ENCODE assay signal across 17 mouse cellular contexts in the genomic region with DNA sequence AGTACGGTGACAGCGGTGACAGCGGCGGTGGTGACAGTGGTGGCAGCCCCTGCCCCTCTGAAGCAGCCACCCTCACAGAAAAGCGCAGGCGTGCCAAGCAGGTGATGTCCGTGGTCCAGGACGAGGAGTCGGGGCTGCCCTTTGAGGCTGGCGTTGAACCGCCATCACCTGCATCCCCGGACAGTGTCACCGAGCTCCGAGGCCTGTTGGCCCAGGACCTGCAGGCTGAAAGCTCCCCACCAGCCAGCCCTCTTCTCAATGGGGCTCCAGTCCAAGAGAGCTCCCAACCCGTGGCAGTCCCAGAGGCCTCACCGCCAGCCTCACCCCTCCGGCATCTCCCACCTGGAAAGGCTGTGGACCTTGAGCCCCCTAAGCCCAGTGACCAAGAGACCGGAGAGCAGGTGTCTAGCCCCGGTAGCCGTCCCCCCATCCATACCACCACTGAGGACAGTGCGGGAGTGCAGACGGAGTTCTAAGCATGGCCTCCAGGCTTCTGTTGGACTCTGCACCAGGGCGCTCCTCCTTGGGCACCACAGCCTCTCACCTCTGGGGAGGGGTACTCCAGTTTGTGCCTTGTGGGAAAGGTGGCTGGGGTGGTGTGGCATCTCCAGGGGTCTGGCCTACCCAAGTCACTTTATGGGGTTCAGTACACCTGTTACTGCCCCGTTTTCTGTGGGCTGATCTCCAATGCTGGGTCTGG. TPM values are rescaled to one million over a fixed set of nuclear protein-coding genes. Genes with fewer than 3 reads are reported as not detected.
DNase-seq lines count a peak whose midpoint lies in the region; ATAC-seq lines count a peak whose summit lies in the region.
"Had no signal": no experiment of that assay in that cellular context is flagged by ENCODE, and none has a peak within 500 bp of the region (broad histone marks: within the 10 kb centered on the region; RNA-seq: fewer than 3 reads in every experiment).

No protein-coding gene starts in this region.

- H3K27ac ChIP-seq in heart, embryonic 14.5 days (replicated peaks in 1 of 2; ENCODE audit: control insufficient read depth in 1 of 2, insufficient read depth in 1 of 2, low read depth in 2 of 2, low read length in 2 of 2): no peak overlapping the region
- H3K27ac ChIP-seq in midbrain, embryonic 11.5 days (ENCODE audit: low read depth, low read length): no peak overlapping the region
- H3K27ac ChIP-seq in midbrain, embryonic 16.5 days (ENCODE audit: low read length): no peak overlapping the region
- H3K27ac ChIP-seq in limb, embryonic 10.5 days: 0 out of 2 replicates have a peak overlapping the region, but pooled peaks have one; percentile 20
- H3K27ac ChIP-seq: forebrain, embryonic 13.5 days; hindbrain, embryonic 12.5 days had no signal

- H3K27me3 ChIP-seq in heart, embryonic 14.5 days (ENCODE audit: control insufficient read depth, insufficient read depth, low read length): no peaks in the 10 kb centered on the region
- no peaks in the 10 kb centered on the region for H3K27me3 ChIP-seq in midbrain, embryonic 11.5 days (ENCODE audit: control insufficient read depth, insufficient read depth, low read length)
- H3K27me3 ChIP-seq in midbrain, embryonic 16.5 days (ENCODE audit: control insufficient read depth, insufficient read depth, low read depth, low read length): no peaks in the 10 kb centered on the region
- H3K27me3 ChIP-seq in limb, embryonic 10.5 days (ENCODE audit: low read depth, poor library complexity, severe bottlenecking): no peaks in the 10 kb centered on the region
- H3K27me3 ChIP-seq: forebrain, embryonic 13.5 days; heart, embryonic 12.5 days; hindbrain, embryonic 12.5 days had no signal

- peaks cover 82% of the 10 kb centered on the region for H3K36me3 ChIP-seq in heart, embryonic 14.5 days (ENCODE audit: control insufficient read depth, insufficient read depth, low read length)
- H3K36me3 ChIP-seq in midbrain, embryonic 11.5 days (ENCODE audit: control insufficient read depth, insufficient read depth, low read length): peaks cover 6% of the 10 kb centered on the region; the same call in 1 of the 2 replicates
- H3K36me3 ChIP-seq in midbrain, embryonic 16.5 days (ENCODE audit: control insufficient read depth, insufficient read depth, low read length): peaks cover 37% of the 10 kb centered on the region
- H3K36me3 ChIP-seq in limb, embryonic 10.5 days: peaks cover 68% of the 10 kb centered on the region

- H3K9ac ChIP-seq in heart, embryonic 14.5 days (ENCODE audit: low read length): no peak overlapping the region
- H3K9ac ChIP-seq in midbrain, embryonic 11.5 days (ENCODE audit: low read length): no peak overlapping the region
- no peak overlapping the region for H3K9ac ChIP-seq in midbrain, embryonic 16.5 days (ENCODE audit: low read depth, low read length)
- H3K9ac ChIP-seq: forebrain, embryonic 13.5 days; heart, embryonic 12.5 days; hindbrain, embryonic 12.5 days had no signal

- H3K4me2 ChIP-seq in heart, embryonic 14.5 days (ENCODE audit: low read length): no peak overlapping the region
- no peak overlapping the region for H3K4me2 ChIP-seq in midbrain, embryonic 11.5 days
- no peak overlapping the region for H3K4me2 ChIP-seq in midbrain, embryonic 16.5 days (ENCODE audit: low read length)
- H3K4me2 ChIP-seq: forebrain, embryonic 13.5 days; heart, embryonic 12.5 days; hindbrain, embryonic 12.5 days had no signal

- H3K4me3 ChIP-seq in heart, embryonic 14.5 days (ENCODE audit: control insufficient read depth in 1 of 2, insufficient read depth in 1 of 2, low read depth in 1 of 2, low read length in 2 of 2): no peak overlapping the region
- H3K4me3 ChIP-seq in midbrain, embryonic 11.5 days (ENCODE audit: low read depth, low read length): no peak overlapping the region
- no peak overlapping the region for H3K4me3 ChIP-seq in midbrain, embryonic 16.5 days (ENCODE audit: low read depth, low read length)
- H3K4me3 ChIP-seq in limb, embryonic 10.5 days: no peak overlapping the region
- H3K4me3 ChIP-seq: forebrain, embryonic 13.5 days; heart, embryonic 12.5 days; hindbrain, embryonic 12.5 days had no signal

- 89% methylated on average over 24 of the region's 24 CpGs for WGBS in heart, embryonic 14.5 days
- 92% methylated on average over 24 of the region's 24 CpGs for WGBS in midbrain, embryonic 11.5 days
- 93% methylated on average over 23 of the region's 24 CpGs for WGBS in midbrain, embryonic 16.5 days
- WGBS in limb, embryonic 10.5 days: 94% methylated on average over 24 of the region's 24 CpGs

- ATAC-seq in heart, embryonic 14.5 days (ENCODE audit: insufficient number of reproducible peaks, insufficient read depth, low FRiP score, low read depth): 0 out of 2 replicates have a peak, but pooled peaks have one; percentile 4
- no peak for ATAC-seq in midbrain, embryonic 11.5 days (ENCODE audit: low FRiP score)
- ATAC-seq in midbrain, embryonic 16.5 days: no peak
- ATAC-seq: forebrain, embryonic 13.5 days; intestine, embryonic 16.5 days had no signal

- no peak for DNase-seq in heart, adult 8-10 months (ENCODE audit: low spot score)
- peak; percentile 54 for DNase-seq in midbrain, embryonic 11.5 days (ENCODE audit: low spot score, missing footprints)
- DNase-seq in limb, embryonic 10.5 days (ENCODE audit: low spot score): no peak
- no peak for DNase-seq in ovary, postnatal 36 days (ENCODE audit: low spot score)
- DNase-seq: adrenal gland, postnatal 10 days; cerebellum, adult 11 months; cerebellum, adult 9-10 months; cerebellum, postnatal 25 days; gastrocnemius, postnatal 36 days; heart, adult 18-20 months; heart, postnatal 36 days had no signal

- H3K4me1 ChIP-seq in heart, embryonic 14.5 days (ENCODE audit: control insufficient read depth in 2 of 2, insufficient read depth in 2 of 2, low read length in 2 of 2): no peaks in the 10 kb centered on the region
- H3K4me1 ChIP-seq in midbrain, embryonic 11.5 days (ENCODE audit: control insufficient read depth, insufficient read depth, low read length): no peaks in the 10 kb centered on the region
- no peaks in the 10 kb centered on the region for H3K4me1 ChIP-seq in midbrain, embryonic 16.5 days (ENCODE audit: control insufficient read depth, insufficient read depth, low read length)
- H3K4me1 ChIP-seq in limb, embryonic 10.5 days: peaks cover 24% of the 10 kb centered on the region
- H3K4me1 ChIP-seq: forebrain, embryonic 13.5 days; heart, embryonic 12.5 days; hindbrain, embryonic 12.5 days had no signal

- no peaks in the 10 kb centered on the region for H3K9me3 ChIP-seq in heart, embryonic 14.5 days (ENCODE audit: control insufficient read depth, low read length)
- H3K9me3 ChIP-seq in midbrain, embryonic 11.5 days (ENCODE audit: control insufficient read depth, low read length): no peaks in the 10 kb centered on the region
- H3K9me3 ChIP-seq in midbrain, embryonic 16.5 days (replicated peaks; ENCODE audit: control insufficient read depth, low read length, poor library complexity, severe bottlenecking): no peaks in the 10 kb centered on the region
- no peaks in the 10 kb centered on the region for H3K9me3 ChIP-seq in limb, embryonic 10.5 days (replicated peaks)
- H3K9me3 ChIP-seq: forebrain, embryonic 13.5 days; heart, embryonic 12.5 days; hindbrain, embryonic 12.5 days had no signal

RNA-seq across cellular contexts. Expression of gene Rpl12, which starts 37.7 kb away (rescaled TPM):
- polyA plus RNA-seq in heart, embryonic 14.5 days (2014; fragmentation: Nextera tagmentation; extraction: Ambion mirVana): 112 and 129 TPM in 2 replicates
- 10 to 100 TPM; 56.3 to 66.1 (median 58.9) TPM for total RNA-seq in heart, adult 8-10 months (2022)
- 129 and 155 TPM in 2 replicates for polyA plus RNA-seq in midbrain, embryonic 11.5 days (2014; fragmentation: Nextera tagmentation; extraction: Ambion mirVana)
- 76.2 and 81.9 TPM in 2 replicates for polyA plus RNA-seq in midbrain, embryonic 16.5 days (2015; fragmentation: Nextera tagmentation; extraction: Ambion mirVana)
- polyA plus RNA-seq in limb, embryonic 10.5 days (2016; fragmentation: Nextera tagmentation; extraction: Ambion mirVana): 194 and 232 TPM in 2 replicates

RNA-seq across cellular contexts. Expression of gene Lrsam1, which starts 37.7 kb away (rescaled TPM):
- 6.3 and 7.4 TPM in 2 replicates for polyA plus RNA-seq in heart, embryonic 14.5 days (2014; fragmentation: Nextera tagmentation; extraction: Ambion mirVana)
- 10 to 100 TPM; 13.1 to 21.8 (median 17.5) TPM for total RNA-seq in heart, adult 8-10 months (2022)
- polyA plus RNA-seq in midbrain, embryonic 11.5 days (2014; fragmentation: Nextera tagmentation; extraction: Ambion mirVana): 9.2 and 9.3 TPM in 2 replicates
- 24.7 and 29.0 TPM in 2 replicates for polyA plus RNA-seq in midbrain, embryonic 16.5 days (2015; fragmentation: Nextera tagmentation; extraction: Ambion mirVana)
- polyA plus RNA-seq in limb, embryonic 10.5 days (2016; fragmentation: Nextera tagmentation; extraction: Ambion mirVana): 5.3 and 7.5 TPM in 2 replicates

RNA-seq across cellular contexts. Expression of gene Fam129b, which starts 47.8 kb away (rescaled TPM):
- polyA plus RNA-seq in heart, embryonic 14.5 days (2014; fragmentation: Nextera tagmentation; extraction: Ambion mirVana): 18.1 and 25.1 TPM in 2 replicates
- total RNA-seq in heart, adult 8-10 months (2022): 10 to 100 TPM; 19.1 to 26.8 (median 22.6) TPM
- 10.3 and 10.6 TPM in 2 replicates for polyA plus RNA-seq in midbrain, embryonic 11.5 days (2014; fragmentation: Nextera tagmentation; extraction: Ambion mirVana)
- polyA plus RNA-seq in midbrain, embryonic 16.5 days (2015; fragmentation: Nextera tagmentation; extraction: Ambion mirVana): 25.3 and 27.4 TPM in 2 replicates
- 40.9 and 47.9 TPM in 2 replicates for polyA plus RNA-seq in limb, embryonic 10.5 days (2016; fragmentation: Nextera tagmentation; extraction: Ambion mirVana)

RNA-seq across cellular contexts. Expression of gene Slc2a8, which starts 58.2 kb away (rescaled TPM):
- 16.9 and 17.1 TPM in 2 replicates for polyA plus RNA-seq in heart, embryonic 14.5 days (2014; fragmentation: Nextera tagmentation; extraction: Ambion mirVana)
- total RNA-seq in heart, adult 8-10 months (2022): 10 to 100 TPM; 15.2 to 20.2 (median 17.1) TPM
- 8.4 and 9.5 TPM in 2 replicates for polyA plus RNA-seq in midbrain, embryonic 11.5 days (2014; fragmentation: Nextera tagmentation; extraction: Ambion mirVana)
- 20.7 and 21.7 TPM in 2 replicates for polyA plus RNA-seq in midbrain, embryonic 16.5 days (2015; fragmentation: Nextera tagmentation; extraction: Ambion mirVana)
- 16.5 and 22.3 TPM in 2 replicates for polyA plus RNA-seq in limb, embryonic 10.5 days (2016; fragmentation: Nextera tagmentation; extraction: Ambion mirVana)
